Mouse (Mus musculus) thymus, adult 2 months (tissue): Measurements from ENCODE around the gene Arhgef28.

Source experiments
- CTCF ChIP-seq: fragments of 200-500 bp; IDR thresholded peaks from 2 replicates; pipeline ENCODE4 v1.5.1; 2012; ENCODE audit warnings: mild to moderate bottlenecking, control low read depth, low read length, moderate library complexity, borderline replicate concordance; ENCODE audit not compliant: control insufficient read depth, poor library complexity, insufficient read depth; ENCODE audit errors: extremely low read depth
- POLR2A ChIP-seq: fragments of 200-500 bp; IDR thresholded peaks from 2 replicates; pipeline ENCODE4 v1.6.1; 2012; ENCODE audit warnings: mild to moderate bottlenecking, low read length, control low read depth, moderate library complexity; ENCODE audit not compliant: control insufficient read depth, poor library complexity, insufficient read depth; ENCODE audit errors: extremely low read depth

DNA sequence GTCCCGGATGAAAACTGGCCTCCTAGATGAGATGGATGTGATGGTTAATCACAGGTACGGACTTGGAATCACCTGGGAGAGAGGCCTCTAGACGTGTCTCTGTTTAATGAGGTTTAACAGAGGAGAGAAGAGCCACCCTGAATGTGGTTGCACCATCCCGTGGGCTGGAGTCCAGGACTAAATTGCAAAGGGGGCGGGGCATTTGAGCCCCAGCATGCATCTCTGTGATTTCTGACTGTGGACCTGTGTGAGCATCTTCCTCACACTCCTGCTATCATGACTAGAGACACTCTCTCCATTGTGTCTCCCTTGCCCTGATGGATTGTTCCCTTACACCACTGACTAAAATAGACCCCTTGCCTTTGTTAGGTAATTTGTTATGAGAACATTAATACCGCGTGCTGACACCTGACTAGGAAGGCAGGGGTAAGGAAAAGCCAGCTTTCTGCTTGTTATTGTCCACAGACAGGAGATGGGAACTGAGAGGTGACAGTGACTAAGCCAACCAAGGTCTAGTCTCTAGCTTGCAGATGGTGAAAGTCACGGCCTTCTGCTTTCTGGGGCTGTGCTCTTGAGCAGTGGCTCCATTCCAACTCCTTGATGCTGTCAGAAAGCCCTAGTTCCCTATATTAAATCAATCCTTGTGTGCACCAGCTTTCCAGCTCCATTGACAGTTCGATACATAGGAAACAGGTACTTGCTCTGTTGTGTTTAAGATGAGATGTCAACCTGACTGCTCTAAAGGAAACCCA is 35.5 kb upstream of the Arhgef28 start:
- TF ChIP-seq POLR2A, result no peak
- TF ChIP-seq CTCF, result no peak
